Mouse (Mus musculus) intestine, embryonic 16.5 days (tissue): Measurements from ENCODE around the gene Tmem9. TPM values are rescaled to one million over a fixed set of nuclear protein-coding genes. Genes with fewer than 3 reads are reported as not detected.

ENCODE experiments used
- ATAC-seq: fragments of 200-750 bp; cut with Nextera tagmentation; 2 replicates; pipeline ENCODE4 v1.8.0; 2017; ENCODE audit warnings: moderate TSS enrichment, moderate library complexity
- H3K27ac ChIP-seq: fragments of 300-500 bp; sonication (generic); 2 replicates; pipeline ENCODE4 v1.5.1; 2014; ENCODE audit warnings: mild to moderate bottlenecking, low read length
- H3K27me3 ChIP-seq: fragments of 300-500 bp; sonication (generic); replicated peaks from 2 replicates; pipeline ENCODE4 v1.6.1; 2014; ENCODE audit warnings: low read length, control low read depth, mixed read lengths; ENCODE audit not compliant: control insufficient read depth, insufficient read depth
- H3K36me3 ChIP-seq: fragments of 300-500 bp; sonication (generic); 2 replicates; pipeline ENCODE4 v1.6.1; 2014; ENCODE audit warnings: low read length, control low read depth; ENCODE audit not compliant: control insufficient read depth, insufficient read depth
- H3K4me1 ChIP-seq: fragments of 300-500 bp; sonication (generic); 2 replicates; pipeline ENCODE4 v1.6.1; 2014; ENCODE audit warnings: low read length, control low read depth, mixed read lengths; ENCODE audit not compliant: control insufficient read depth, insufficient read depth
- H3K4me2 ChIP-seq: fragments of 300-500 bp; sonication (generic); 2 replicates; pipeline ENCODE4 v1.6.1; 2014; ENCODE audit warnings: low read depth, low read length, control low read depth
- H3K4me3 ChIP-seq: fragments of 300-500 bp; sonication (generic); 2 replicates; pipeline ENCODE4 v1.5.1; 2014; ENCODE audit warnings: mild to moderate bottlenecking, low read length
- H3K9ac ChIP-seq: fragments of 300-500 bp; sonication (generic); 2 replicates; pipeline ENCODE4 v1.6.1; 2014; ENCODE audit warnings: low read depth, low read length
- H3K9me3 ChIP-seq: fragments of 300-500 bp; sonication (generic); 2 replicates; pipeline ENCODE4 v1.6.1; 2016; ENCODE audit warnings: low read length, control low read depth; ENCODE audit not compliant: control insufficient read depth
- WGBS: fragments of 180-500 bp; shearing (Covaris S2); extraction: QIAGEN DNeasy Blood & Tissue Kit; methylation state at CpG from one replicate; pipeline ENCODE4 v1.1.7; 2014; 5-methylcytosine and 5-hydroxymethylcytosine counted together
- polyA plus RNA-seq: library from polyadenylated mRNA; unstranded; fragments of >200 nt; fragmentation: Nextera tagmentation; extraction: Ambion mirVana; gene quantifications from 2 replicates; pipeline ENCODE4 v1.2.1, GENCODE M21; 2015

Gene Tmem9
- polyA plus RNA-seq, 1 experiment from 2014 or later: 165 TPM

- peak; percentile 34 for ATAC-seq
- Histone ChIP-seq H3K4me2 (no peak overlapping the region), H3K27me3 (no peaks in the 10 kb centered on the region), H3K9ac (no peak overlapping the region), H3K9me3 (no peaks in the 10 kb centered on the region), H3K4me1 (peaks cover 14% of the 10 kb centered on the region), H3K36me3 (no peaks in the 10 kb centered on the region), H3K4me3 (peak overlapping the region; percentile 83; the same call in 1 of the 2 replicates), H3K27ac (0 out of 2 replicates have a peak overlapping the region, but pooled peaks have one; percentile 24)
- WGBS: 79% methylated on average over 2 of the region's 2 CpGs
Observed at GRCm38 (mm10) chr1:136017307-136017706, 9.4 kb downstream of the Tmem9 start.

DNA sequence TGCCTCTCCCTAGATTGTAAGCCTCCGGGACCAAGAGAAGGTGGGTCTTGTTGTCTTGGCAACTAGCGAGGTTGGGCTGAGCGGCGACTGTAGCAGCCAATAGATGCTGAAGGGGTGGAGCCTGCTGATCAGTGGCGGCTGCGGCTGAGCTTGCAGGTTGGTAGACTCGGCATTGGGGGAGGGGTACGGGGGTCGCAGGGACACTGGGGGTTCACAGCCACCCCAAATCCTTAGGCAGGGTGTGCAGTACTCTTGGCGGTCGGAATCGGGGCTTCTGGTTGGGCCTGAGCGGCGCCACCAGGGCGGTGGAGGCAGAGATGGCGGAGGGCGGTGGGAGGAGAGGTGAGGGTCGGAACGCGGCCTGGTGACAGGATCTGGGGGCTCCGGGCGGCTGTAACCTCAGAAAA lies 10.0 kb downstream of the Tmem9 start:
- under 1% methylated on average over 22 of the region's 22 CpGs for WGBS
- ATAC-seq: peak; percentile 97

DNA sequence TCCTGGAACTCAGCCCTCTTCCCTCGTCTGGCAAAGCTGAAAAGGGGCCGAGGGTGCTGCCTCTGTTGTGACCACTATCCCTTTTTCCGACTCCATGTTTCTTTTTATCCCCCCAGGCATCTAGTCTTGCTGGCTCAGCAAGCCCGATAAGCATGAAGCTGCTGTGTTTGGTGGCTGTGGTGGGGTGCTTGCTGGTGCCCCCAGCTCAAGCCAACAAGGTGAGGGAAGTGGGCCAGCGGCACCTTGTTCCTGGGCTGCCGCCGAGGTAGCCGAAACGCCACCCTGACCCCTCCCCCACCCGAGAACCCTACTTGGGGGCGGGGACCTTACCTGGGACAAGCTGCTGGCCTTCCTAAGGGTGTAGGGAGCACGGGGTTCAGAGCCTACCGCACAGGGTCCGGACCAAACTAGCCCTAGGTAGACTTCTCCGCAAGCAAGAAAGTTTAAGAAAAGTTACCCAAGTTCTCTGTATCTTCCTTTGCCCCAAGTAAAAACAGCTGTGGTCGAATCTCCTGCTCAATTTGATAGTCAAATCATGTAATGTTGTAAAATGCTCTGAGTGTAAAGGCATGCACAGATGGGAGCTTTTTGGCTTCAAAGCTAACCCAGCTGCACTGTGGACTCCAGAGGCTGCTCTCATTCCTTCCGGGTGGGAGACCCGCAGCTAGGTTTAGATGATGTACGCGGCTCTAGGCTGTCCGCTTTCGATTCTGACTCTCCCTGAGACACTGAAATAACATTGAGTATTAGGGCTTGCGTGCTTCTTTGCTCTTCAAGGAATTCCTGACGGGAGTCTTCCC lies 10.6 kb downstream of the Tmem9 start:
- Histone ChIP-seq H3K27ac (peak overlapping the region; percentile 73), H3K9me3 (no peaks in the 10 kb centered on the region), H3K27me3 (no peaks in the 10 kb centered on the region), H3K4me1 (peaks cover 14% of the 10 kb centered on the region), H3K36me3 (0 out of 2 replicates have a peak, but pooled peaks cover 3% of the 10 kb centered on the region), H3K4me2 (peak overlapping the region; percentile 95), H3K4me3 (peak overlapping the region; percentile 83), H3K9ac (peak overlapping the region; percentile 88)
- peak; percentile 49 for ATAC-seq
- 3% methylated on average over 24 of the region's 24 CpGs for WGBS

More for the DNA sequence above, 10.0 kb downstream of the Tmem9 start:
- Histone ChIP-seq H3K4me2 (peak overlapping the region; percentile 95), H3K9me3 (no peaks in the 10 kb centered on the region), H3K9ac (peak overlapping the region; percentile 88), H3K4me1 (peaks cover 14% of the 10 kb centered on the region), H3K4me3 (peak overlapping the region; percentile 83), H3K36me3 (0 out of 2 replicates have a peak, but pooled peaks cover 3% of the 10 kb centered on the region), H3K27ac (peak overlapping the region; percentile 73), H3K27me3 (no peaks in the 10 kb centered on the region)

DNA sequence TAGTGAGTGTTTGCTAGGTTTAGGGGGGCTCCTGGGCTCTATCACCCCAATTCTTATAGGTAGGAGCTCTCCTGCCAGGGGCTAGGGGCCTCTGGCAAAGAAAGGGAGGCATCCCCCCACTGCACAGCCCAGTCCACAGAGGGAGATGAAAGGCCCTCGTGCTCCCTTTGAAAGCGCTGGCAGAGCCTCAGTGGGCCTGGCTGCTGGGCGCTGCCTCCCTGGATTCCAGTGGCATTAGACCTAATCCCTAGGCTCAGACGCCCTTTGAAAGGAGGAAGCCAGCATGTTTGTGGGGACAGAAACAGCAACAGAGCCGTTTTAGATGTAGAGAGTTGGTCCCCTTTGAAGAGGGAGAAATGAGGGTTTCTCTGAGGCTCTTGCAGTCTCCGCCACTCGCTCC lies 22.3 kb downstream of the Tmem9 start:
- no peaks in the 10 kb centered on the region for H3K27me3 ChIP-seq
- no peaks in the 10 kb centered on the region for H3K9me3 ChIP-seq
- ATAC-seq: no peak
- no peak overlapping the region for H3K27ac ChIP-seq
- H3K4me3 ChIP-seq: no peak overlapping the region
- no peaks in the 10 kb centered on the region for H3K4me1 ChIP-seq
- no peak overlapping the region for H3K9ac ChIP-seq
- WGBS: 61% methylated on average over 7 of the region's 7 CpGs
- H3K36me3 ChIP-seq: peaks cover 18% of the 10 kb centered on the region
- H3K4me2 ChIP-seq: no peak overlapping the region

DNA sequence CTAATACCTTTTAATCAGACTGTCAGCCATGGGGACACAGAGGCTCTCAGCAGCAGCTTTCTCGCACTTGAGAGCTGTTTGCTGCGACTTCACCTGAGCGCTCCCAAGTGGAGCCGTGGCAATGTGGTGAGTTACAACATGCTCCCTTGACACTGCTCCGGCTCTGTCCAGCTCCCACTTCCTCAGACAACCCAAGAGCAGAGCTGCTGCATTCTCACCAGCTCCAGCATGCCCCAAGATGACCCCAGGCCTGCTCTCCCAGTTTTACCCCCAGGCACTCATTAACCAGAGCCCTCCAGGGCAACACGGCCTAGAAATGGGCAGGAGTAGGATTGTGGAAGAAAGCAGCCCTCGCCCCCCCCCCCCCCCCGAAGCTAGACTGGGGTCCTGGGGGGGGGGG lies 23.7 kb downstream of the Tmem9 start:
- H3K27me3 ChIP-seq: no peaks in the 10 kb centered on the region
- 72% methylated on average over 7 of the region's 8 CpGs for WGBS
- no peak overlapping the region for H3K9ac ChIP-seq
- no peak for ATAC-seq
- no peak overlapping the region for H3K4me3 ChIP-seq
- H3K27ac ChIP-seq: no peak overlapping the region
- no peaks in the 10 kb centered on the region for H3K9me3 ChIP-seq
- no peaks in the 10 kb centered on the region for H3K4me1 ChIP-seq
- H3K36me3 ChIP-seq: peaks cover 18% of the 10 kb centered on the region
- H3K4me2 ChIP-seq: no peak overlapping the region

GRCm38 (mm10) chr1:136032961-136033360 lies 25.0 kb downstream of the Tmem9 start:
- Histone ChIP-seq H3K4me2 (no peak overlapping the region), H3K9ac (no peak overlapping the region), H3K9me3 (no peaks in the 10 kb centered on the region), H3K4me1 (no peaks in the 10 kb centered on the region), H3K36me3 (peaks cover 13% of the 10 kb centered on the region), H3K27ac (no peak overlapping the region), H3K4me3 (no peak overlapping the region), H3K27me3 (no peaks in the 10 kb centered on the region)
- WGBS: 64% methylated on average over 7 of the region's 7 CpGs
- no peak for ATAC-seq

GRCm38 (mm10) chr1:136038746-136039538 lies 31.0 kb downstream of the Tmem9 start:
- H3K36me3 ChIP-seq: peaks cover 6% of the 10 kb centered on the region
- H3K4me1 ChIP-seq: peaks cover 7% of the 10 kb centered on the region; the same call in 1 of the 2 replicates
- no peak overlapping the region for H3K4me2 ChIP-seq
- no peaks in the 10 kb centered on the region; the same call in 1 of the 2 replicates for H3K27me3 ChIP-seq
- no peaks in the 10 kb centered on the region for H3K9me3 ChIP-seq
- no peak for ATAC-seq
- no peak overlapping the region for H3K27ac ChIP-seq
- no peak overlapping the region for H3K4me3 ChIP-seq
- no peak overlapping the region for H3K9ac ChIP-seq
- WGBS: 76% methylated on average over 5 of the region's 5 CpGs

GRCm38 (mm10) chr1:136040452-136040851 lies 32.5 kb downstream of the Tmem9 start:
- Histone ChIP-seq H3K9ac (no peak overlapping the region), H3K36me3 (no peaks in the 10 kb centered on the region), H3K9me3 (no peaks in the 10 kb centered on the region), H3K4me2 (no peak overlapping the region), H3K27ac (no peak overlapping the region), H3K4me1 (peaks cover 7% of the 10 kb centered on the region; the same call in 1 of the 2 replicates), H3K4me3 (no peak overlapping the region), H3K27me3 (no peaks in the 10 kb centered on the region; the same call in 1 of the 2 replicates)
- 18% methylated on average over 11 of the region's 11 CpGs for WGBS
- ATAC-seq: no peak

DNA sequence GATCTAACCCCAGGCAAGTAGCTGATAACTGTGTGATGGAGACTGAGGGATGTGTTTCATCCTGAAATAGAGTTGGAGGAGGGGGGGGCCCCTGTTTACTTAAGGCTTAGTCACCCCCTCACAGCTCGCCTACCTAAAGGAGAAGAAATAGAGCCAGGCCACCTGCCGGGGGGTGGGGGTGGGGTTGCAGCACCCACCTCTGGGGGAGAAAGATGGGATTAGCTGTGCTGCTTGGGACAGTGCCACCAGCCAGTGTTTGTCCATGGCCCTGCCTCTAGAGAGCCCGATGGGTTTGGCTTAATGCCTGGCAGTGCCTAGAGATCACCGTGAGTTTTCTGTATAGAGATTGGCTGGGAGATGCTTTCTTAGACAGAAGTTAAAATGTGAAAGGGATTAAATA lies 32.9 kb downstream of the Tmem9 start:
- ATAC-seq: no peak
- no peaks in the 10 kb centered on the region for H3K9me3 ChIP-seq
- no peak overlapping the region for H3K4me2 ChIP-seq
- H3K27me3 ChIP-seq: no peaks in the 10 kb centered on the region; the same call in 1 of the 2 replicates
- peaks cover 7% of the 10 kb centered on the region; the same call in 1 of the 2 replicates for H3K4me1 ChIP-seq
- WGBS: 18% methylated on average over 4 of the region's 4 CpGs
- no peak overlapping the region for H3K4me3 ChIP-seq
- H3K27ac ChIP-seq: no peak overlapping the region
- H3K9ac ChIP-seq: no peak overlapping the region
- no peaks in the 10 kb centered on the region for H3K36me3 ChIP-seq
